Mouse (Mus musculus) frontal cortex, postnatal 10 days (tissue): ENCODE data around the gene Ccdc155.
"Not testable (repeated sequence)": the region's sequence is repeated elsewhere in the genome, so short reads cannot be mapped to it uniquely, and the experiment has no call there.

Experiments used
- DNase-seq, 2 experiments: peaks; one replicate each; pipeline ENCODE4 v3.0.0; 2022; ENCODE audit warnings: low spot score in 2 of 2, mixed read lengths in 1 of 2

Ccdc155 gene

DNA sequence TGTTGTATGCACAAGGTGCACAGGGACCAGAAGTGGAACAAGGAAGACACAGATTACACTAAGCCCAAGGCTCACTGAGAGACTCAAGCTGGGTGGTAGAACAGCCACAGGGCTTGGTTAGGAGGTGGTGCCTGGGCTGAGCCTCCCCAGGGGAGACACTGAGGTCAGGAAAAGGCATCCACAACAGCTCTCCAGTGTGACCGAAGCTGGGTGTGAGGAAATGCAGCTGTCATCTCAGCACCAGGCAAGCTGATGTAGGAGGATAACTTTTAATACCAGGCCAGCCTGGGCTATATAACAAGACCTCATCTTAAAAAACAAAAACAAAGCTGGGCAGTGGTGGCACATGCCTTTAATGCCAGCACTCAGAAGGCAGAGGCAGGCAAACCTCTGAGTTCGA is 13.5 kb downstream of the Ccdc155 start:
- DNase-seq: no peak

DNA sequence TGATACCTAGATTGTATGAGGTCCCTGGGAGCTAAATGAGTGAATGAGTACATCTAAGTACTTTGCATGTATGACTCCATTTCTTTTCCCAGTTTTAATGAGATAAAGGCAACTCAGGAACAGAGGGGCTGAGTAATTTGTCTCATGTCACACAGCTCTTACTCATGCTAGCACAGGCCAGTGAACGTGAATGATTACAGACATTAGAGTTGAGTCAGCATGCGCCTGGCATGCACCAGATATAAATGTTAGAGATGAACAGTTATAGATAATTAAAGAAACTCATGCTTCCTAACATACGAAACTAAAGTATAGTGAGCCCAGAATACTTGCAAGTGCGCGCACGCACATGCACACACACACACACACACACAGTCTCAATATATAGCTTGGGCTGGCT is 14.5 kb downstream of the Ccdc155 start:
- no peak for DNase-seq

DNA sequence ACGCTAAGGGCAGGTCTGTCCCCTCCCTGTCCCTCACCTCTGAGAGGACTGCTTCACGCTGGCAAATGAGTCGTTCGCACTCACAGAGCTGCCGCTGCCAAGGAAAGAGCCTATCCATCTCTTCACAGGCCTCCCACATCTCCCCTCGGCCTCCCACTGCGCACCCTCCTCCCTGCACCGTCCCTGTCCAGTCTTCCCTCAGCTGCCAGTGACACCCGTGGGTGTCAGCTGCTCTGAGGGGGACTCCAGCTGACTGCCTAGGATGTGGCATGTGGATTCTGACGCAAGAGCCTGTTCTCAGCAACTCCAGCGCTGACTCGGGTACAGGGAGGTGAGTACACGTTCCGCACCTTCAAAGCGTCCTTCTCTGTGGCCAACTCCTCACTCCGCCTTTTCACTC is 15.1 kb downstream of the Ccdc155 start:
- DNase-seq: no peak

DNA sequence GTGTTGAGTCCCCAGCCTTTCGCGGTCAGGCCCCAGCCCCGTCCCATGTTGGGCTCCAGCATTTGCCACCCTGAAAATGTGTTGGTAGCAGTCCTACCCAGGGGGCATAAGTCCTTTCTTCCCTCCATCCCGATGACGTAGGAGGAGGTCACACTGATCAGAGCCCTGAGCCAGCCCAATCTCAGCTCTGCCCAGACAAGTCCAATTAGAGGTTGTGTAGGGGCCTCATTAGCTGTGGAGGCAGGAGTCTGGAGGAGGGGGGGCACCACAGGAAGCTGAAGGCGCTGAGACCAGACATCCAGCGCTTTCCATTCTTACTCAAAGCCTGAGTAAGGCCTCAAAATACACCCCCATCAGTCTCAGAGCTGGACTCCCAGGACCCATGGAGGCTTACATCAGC is 18.8 kb downstream of the Ccdc155 start:
- DNase-seq: no peak

DNA sequence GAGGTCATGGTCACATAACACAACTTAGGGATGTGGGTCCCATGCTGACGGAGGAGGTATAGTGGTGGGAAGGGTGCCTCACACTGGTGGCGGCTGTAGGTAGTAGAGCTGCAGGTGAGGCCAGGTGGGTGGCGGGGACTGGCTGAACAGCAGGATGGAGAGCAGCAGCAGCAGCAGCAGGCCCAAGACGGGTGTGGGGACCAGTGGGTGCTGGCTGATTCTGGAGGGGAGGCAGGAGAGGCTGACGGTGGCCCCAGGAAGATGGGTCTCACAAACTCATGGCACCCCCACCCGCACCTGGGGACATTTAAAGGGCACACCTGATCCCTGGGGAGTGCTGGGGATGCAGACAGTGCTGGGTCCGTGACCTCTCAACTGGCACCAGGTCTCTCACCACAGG is 21.0 kb downstream of the Ccdc155 start:
- DNase-seq: no peak

GRCm38 (mm10) chr7:45182606-45183005 is 22.1 kb downstream of the Ccdc155 start:
- DNase-seq: no peak

- DNase-seq: peak in 1 of 2 experiments; percentile 81
Measured at GRCm38 (mm10) chr7:45182199-45182601, 22.5 kb downstream of the Ccdc155 start.

- no peak for DNase-seq
Measured at GRCm38 (mm10) chr7:45181540-45181939, 23.2 kb downstream of the Ccdc155 start.

DNA sequence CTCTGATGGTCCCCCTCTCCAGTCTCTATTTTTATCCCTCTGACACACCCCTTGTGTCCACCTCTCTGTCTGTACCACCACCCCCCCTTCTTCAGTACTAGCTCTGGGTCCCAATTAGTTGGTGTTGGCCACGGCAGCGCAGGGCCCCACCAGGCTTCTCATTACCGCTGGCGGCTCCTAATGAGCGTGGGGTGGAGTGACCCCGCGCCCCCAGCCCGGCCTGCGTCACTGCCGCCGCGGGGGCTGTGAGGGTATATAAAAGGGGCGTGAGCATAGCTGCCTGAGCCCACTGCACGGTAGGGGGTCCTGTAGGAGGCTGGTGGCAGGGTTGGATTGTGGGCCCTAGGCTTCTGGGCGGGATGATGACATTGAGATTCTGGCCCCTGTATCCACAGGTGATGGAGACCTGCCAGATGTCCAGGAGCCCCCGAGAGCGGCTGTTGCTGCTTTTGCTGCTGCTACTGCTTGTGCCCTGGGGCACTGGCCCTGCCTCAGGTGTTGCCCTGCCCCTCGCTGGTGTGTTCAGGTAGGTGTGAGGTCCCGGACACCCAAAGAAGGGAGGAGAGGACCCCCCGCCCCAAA is 23.7 kb downstream of the Ccdc155 start, which contains the start of gene Pth2:
Gene Pth2 (plus strand): TSS at position 100 of the 582 bp plus-strand sequence.
- DNase-seq: no peak

DNA sequence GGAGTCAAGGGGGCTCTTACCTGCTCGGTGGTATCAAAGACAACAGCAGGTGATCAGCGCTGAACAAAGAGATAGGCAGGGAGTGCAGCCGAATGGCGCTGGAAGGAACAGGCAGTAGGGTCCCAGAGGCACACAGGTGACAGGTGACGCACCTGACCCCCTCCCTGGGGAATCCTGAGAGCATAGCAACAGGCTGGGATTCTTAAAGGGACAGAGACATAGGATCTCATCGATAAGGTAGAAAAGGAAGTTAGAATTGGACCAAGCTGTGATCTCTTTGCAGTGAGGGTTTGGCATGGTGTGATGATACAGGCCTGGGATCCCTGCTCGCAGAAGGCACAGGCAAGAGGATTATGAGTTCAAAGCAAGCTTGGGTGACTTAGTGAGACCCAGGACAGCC is 25.2 kb downstream of the Ccdc155 start, which contains the start of gene Gfy:
Gene Gfy (minus strand): TSS at position 101 of the 400 bp plus-strand sequence.
- DNase-seq: no peak

DNA sequence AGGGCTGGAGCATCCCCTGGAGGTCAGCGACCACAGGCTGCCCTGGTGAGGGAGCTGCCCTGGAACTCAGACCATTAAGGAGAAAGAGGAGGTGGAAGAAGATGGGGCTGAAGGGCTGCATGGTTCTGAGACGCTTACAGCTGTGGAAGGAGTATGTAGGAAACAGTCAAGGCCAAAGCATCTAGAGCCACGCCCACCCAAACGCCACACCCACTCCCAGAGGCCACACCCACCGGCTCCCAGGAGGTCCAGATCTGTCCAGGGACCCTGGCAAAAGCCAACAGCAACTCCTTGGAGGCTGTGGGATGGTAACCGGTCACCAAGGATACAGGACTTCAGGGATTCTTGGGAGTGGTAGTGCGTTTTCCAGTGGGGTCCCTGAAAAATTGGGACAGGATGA is 26.1 kb downstream of the Ccdc155 start:
- DNase-seq: no peak

DNA sequence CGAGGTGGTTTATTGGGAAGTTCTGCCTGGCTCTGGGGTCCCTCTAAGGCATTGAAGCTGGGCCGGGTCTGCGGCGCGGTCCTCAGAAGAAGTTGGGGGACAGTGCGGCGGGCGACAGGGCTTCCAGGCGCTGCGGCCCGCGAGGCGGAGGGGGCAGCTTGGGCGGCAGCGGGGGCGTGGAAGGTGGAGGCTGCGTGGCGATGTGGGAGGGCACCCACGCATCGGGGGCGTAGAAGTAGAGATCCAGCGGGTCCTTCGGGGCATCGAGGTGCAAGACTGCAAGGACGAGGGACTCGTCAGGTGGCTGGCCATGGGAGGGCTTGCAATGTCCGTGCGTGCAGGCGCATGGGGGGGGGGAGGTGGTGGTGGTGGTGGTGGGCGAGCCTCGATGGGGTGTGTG is 28.3 kb downstream of the Ccdc155 start:
- no peak for DNase-seq

DNA sequence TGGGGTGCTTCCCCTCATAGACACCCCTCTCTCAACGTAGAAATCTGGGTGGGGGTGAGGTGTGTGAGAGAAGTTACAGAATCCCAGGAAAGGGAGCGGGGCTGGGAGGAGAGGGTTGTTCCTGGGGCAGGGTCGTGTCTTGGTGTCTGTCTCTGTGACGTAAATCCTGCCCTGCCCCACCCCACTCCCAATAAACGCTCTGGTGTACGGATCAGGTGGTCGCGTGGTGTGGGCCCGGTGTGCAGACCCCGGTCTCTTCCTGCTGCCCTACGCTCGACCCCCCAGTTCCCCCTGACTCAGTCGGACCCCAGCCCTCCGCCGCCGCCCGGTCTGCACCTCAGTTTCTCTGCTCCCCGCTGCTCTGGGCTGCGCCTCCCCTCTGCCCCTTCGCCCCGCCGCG is 28.8 kb downstream of the Ccdc155 start:
- DNase-seq: no peak

DNA sequence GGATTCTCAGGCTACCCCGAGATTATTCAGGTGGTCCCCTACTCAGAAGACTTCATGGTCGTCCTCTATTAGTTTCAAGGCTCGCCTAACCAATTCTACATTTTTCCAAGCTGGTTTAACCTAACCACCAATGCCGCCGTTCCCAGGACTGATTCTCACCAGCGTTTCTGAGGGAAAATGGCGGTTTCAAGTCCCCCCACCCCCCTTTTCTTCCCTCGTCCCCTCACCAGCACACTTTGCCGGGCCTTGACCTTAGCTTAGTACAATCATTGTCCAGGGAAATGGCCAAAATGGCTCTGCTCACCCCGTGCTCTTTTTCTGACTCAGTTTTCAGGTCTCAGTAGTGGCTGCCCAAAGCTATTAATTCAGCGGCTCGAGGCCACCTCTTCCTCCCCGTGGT is 29.3 kb downstream of the Ccdc155 start:
- no peak for DNase-seq

DNA sequence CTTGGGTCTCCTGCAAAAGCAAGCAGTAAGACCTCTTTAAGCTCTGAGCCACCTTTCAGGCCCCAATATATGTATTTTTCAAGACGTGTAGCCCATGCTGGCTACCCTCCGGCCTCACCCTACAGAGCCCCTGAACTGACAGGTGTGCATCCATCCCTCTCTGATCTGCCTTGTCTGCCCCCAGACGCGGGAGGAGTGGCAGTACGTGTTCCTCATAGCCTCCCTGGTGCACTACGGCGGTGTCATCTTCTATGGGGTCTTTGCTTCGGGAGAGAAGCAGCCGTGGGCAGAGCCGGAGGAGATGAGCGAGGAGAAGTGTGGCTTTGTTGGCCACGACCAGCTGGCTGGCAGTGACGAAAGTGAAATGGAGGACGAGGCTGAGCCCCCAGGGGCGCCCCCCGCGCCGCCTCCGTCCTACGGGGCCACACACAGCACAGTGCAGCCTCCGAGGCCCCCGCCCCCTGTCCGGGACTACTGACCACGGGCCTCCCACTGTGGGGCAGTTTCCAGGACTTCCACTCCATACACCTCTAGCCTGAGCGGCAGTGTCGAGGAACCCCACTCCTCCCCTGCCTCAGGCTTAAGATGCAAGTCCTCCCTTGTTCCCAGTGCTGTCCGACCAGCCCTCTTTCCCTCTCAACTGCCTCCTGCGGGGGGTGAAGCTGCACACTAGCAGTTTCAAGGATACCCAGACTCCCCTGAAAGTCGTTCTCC is 30.0 kb downstream of the Ccdc155 start:
- no peak for DNase-seq

- not testable (repeated sequence) for DNase-seq
Measured at GRCm38 (mm10) chr7:45173772-45174171, 30.9 kb downstream of the Ccdc155 start.

DNA sequence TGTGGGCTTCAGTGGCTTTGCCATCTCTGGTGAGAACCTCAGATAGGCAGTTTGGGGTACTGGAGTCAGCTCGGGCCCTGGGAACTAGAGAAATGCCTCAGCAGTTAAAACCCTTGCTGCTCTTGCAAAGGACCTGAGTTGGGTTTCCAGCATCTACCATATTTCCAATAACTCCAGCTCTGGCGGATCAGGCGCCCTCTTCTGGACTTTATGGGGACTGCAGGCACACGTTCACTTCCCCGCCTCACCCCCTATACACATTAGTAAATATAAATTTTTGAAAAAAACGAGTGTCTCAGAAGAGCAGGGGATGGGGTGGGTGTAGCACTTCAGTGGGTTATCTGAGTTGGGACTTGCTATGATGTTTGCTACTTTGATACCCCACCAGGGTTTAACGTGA is 31.7 kb downstream of the Ccdc155 start:
- no peak for DNase-seq

DNA sequence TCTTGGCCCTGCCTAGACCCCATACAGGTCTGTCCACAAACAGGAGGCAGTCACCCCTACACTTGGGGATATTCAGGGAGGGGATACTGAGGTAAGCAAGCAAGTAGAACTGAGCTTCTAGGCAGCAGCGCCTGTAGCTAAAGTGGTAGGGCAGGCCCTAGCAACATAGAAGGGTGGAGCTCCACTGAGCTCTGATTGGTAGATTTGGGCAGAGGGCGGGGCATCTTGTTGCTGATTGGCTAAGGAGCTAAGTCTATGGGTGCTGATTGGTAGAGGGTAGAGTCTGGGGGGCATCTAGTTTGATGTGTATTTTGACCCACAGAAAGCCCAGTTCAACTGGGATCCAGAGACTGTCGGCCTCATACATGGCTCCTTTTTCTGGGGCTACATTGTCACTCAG is 35.2 kb downstream of the Ccdc155 start:
- no peak for DNase-seq

DNA sequence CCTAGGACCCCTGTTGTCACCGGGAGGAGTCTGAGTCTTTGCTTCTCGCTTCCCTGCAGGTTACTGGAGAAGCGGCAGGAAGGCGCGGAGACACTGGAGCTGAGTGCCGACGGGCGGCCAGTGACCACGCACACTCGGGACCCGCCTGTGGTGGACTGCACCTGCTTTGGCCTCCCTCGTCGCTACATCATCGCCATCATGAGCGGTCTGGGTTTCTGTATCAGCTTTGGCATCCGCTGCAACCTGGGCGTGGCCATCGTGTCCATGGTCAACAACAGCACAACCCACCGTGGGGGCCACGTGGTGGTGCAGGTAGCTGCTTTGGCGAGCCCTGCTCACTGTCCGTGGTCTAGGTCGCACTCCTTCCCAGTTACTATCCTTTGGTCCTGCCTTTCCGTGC is 36.0 kb downstream of the Ccdc155 start:
- no peak for DNase-seq

GRCm38 (mm10) chr7:45167761-45168445 is 36.8 kb downstream of the Ccdc155 start:
- DNase-seq: no peak

DNA sequence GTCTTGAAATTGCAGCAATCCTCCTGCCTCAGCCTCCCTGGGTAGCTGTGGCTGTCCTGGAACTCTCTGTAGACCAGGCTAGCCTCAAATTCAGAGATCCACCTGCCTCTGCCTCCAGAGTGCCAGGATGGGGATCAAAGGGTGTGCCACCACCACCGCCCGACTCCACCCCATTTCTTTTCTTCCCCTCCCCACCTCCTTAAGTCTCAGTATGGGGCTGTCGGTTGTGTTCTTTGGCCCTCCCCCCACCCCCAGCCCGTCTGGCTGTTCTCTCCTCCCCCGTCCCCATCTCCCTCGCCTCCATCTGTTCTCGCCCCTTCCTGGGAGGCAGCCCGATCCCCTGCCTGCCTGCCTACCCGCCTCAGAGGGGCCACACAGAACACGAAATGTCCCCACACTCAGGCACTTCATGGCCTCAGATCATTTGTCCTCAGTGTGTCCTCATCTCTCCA is 37.7 kb downstream of the Ccdc155 start:
- no peak for DNase-seq

GRCm38 (mm10) chr7:45165701-45166100 is 39.0 kb downstream of the Ccdc155 start:
- DNase-seq: no peak

DNA sequence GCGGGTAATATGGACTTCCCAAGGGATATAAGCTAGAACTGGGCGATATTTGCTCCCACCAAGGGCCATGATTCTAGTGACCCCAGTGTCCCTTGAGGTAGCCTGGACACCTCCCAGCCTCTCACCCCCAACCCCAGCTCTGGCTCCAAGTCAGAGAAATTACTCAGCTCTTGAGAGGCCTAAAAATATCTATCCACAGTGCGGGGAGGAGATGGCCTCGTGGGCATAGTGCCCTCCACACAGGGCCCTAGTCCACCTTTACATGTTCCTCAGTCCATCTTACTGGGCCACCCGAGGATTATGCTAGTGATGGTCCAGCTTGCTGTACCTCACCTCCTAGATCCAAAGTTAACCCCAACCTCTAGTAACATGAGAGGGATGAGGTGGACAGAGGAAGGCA is 39.9 kb downstream of the Ccdc155 start:
- no peak for DNase-seq
